Comparison of ENCODE assay signal across 21 mouse cellular contexts in genomic region chr7:35698073-35698472, GRCm38 (mm10). TPM values are rescaled to one million over a fixed set of nuclear protein-coding genes. Genes with fewer than 3 reads are reported as not detected.
A peak's percentile ranks its signal among the peaks of the same experiment; 100 is the strongest.
DNase-seq lines count a peak whose midpoint lies in the region; ATAC-seq and TF ChIP-seq lines count a peak whose summit lies in the region.
"Had no signal": no experiment of that assay in that cellular context is flagged by ENCODE, and none has a peak within 500 bp of the region (broad histone marks: within the 10 kb centered on the region; RNA-seq: fewer than 3 reads in every experiment).

No protein-coding gene starts in this region.

- H3K4me1 ChIP-seq in forebrain, postnatal 0 days (ENCODE audit: insufficient read depth): no peaks in the 10 kb centered on the region
- no peaks in the 10 kb centered on the region for H3K4me1 ChIP-seq in forebrain, embryonic 10.5 days
- H3K4me1 ChIP-seq: embryonic facial prominence, embryonic 15.5 days; hindbrain, embryonic 15.5 days; kidney, embryonic 15.5 days; lung, embryonic 15.5 days had no signal

- H3K27me3 ChIP-seq in forebrain, postnatal 0 days (ENCODE audit: insufficient read depth, low read length): no peaks in the 10 kb centered on the region
- H3K27me3 ChIP-seq in forebrain, embryonic 10.5 days (ENCODE audit: poor library complexity, severe bottlenecking): no peaks in the 10 kb centered on the region
- H3K27me3 ChIP-seq: embryonic facial prominence, embryonic 15.5 days; heart, embryonic 15.5 days; hindbrain, embryonic 15.5 days; kidney, embryonic 15.5 days; lung, embryonic 15.5 days had no signal

- ATAC-seq in forebrain, postnatal 0 days: no peak
- ATAC-seq: intestine, embryonic 16.5 days; midbrain, embryonic 16.5 days had no signal

- H3K9me3 ChIP-seq in forebrain, postnatal 0 days (ENCODE audit: low read length): no peaks in the 10 kb centered on the region
- H3K9me3 ChIP-seq in forebrain, embryonic 10.5 days: no peaks in the 10 kb centered on the region
- H3K9me3 ChIP-seq: embryonic facial prominence, embryonic 15.5 days; heart, embryonic 15.5 days; hindbrain, embryonic 15.5 days; kidney, embryonic 15.5 days; lung, embryonic 15.5 days had no signal

- TF ChIP-seq CTCF in forebrain, postnatal 0 days (IDR thresholded peaks at IDR 0.05; ENCODE audit: low read depth): peak; percentile 27
- TF ChIP-seq CTCF in left cerebral cortex, adult 2 months (IDR thresholded peaks at IDR 0.05): peak; percentile 27

- H3K4me2 ChIP-seq in forebrain, postnatal 0 days (ENCODE audit: low read depth): no peak overlapping the region
- H3K4me2 ChIP-seq: embryonic facial prominence, embryonic 15.5 days; heart, embryonic 15.5 days; hindbrain, embryonic 15.5 days; kidney, embryonic 15.5 days; liver, embryonic 11.5 days; lung, embryonic 15.5 days had no signal

- H3K4me3 ChIP-seq in forebrain, postnatal 0 days (ENCODE audit: low read depth, low read length): no peak overlapping the region
- H3K4me3 ChIP-seq in forebrain, embryonic 10.5 days: no peak overlapping the region
- H3K4me3 ChIP-seq in left cerebral cortex, adult 2 months: no peak overlapping the region
- H3K4me3 ChIP-seq: embryonic facial prominence, embryonic 15.5 days; heart, embryonic 15.5 days; hindbrain, embryonic 15.5 days; kidney, embryonic 15.5 days; lung, embryonic 15.5 days had no signal

- peaks cover 22% of the 10 kb centered on the region for H3K36me3 ChIP-seq in forebrain, postnatal 0 days (ENCODE audit: insufficient read depth)
- H3K36me3 ChIP-seq in forebrain, embryonic 10.5 days (replicated peaks): peaks cover 57% of the 10 kb centered on the region
- H3K36me3 ChIP-seq: heart, embryonic 15.5 days had no signal

- intact Hi-C loops in left cerebral cortex, adult 2 months (cut with DNase I): no loop called here
- intact Hi-C loops in heart, postnatal 14 days (cut with DNase I): no loop called here

- DNase-seq in forebrain, postnatal 0 days: no peak
- DNase-seq in forebrain, embryonic 10.5 days (ENCODE audit: extremely low spot score, low spot score): no peak
- no peak for DNase-seq in left cerebral cortex, adult 2 months (ENCODE audit: extremely low spot score in 1 of 2, low spot score in 2 of 2)
- no peak for DNase-seq in left cerebral cortex, adult 11 months (ENCODE audit: low spot score)
- DNase-seq in thymus, postnatal 4 days: peak; percentile 19
- no peak for DNase-seq in thymus, adult 18-20 months
- DNase-seq in heart, postnatal 14 days: no peak
- DNase-seq in urinary bladder, adult 2 months (ENCODE audit: low spot score): no peak
- DNase-seq: adrenal gland, postnatal 25 days; cerebellum, adult 8-10 months; heart, postnatal 4 days; kidney, postnatal 4 days; lung, postnatal 4 days had no signal

- H3K27ac ChIP-seq in forebrain, postnatal 0 days (ENCODE audit: low read depth, low read length): no peak overlapping the region
- no peak overlapping the region for H3K27ac ChIP-seq in forebrain, embryonic 10.5 days
- no peak overlapping the region for H3K27ac ChIP-seq in left cerebral cortex, adult 2 months
- H3K27ac ChIP-seq: embryonic facial prominence, embryonic 15.5 days; heart, embryonic 15.5 days; hindbrain, embryonic 15.5 days; kidney, embryonic 15.5 days; lung, embryonic 15.5 days had no signal

- no peak overlapping the region for H3K9ac ChIP-seq in forebrain, postnatal 0 days
- H3K9ac ChIP-seq: embryonic facial prominence, embryonic 15.5 days; heart, embryonic 15.5 days; hindbrain, embryonic 15.5 days; kidney, embryonic 15.5 days; lung, embryonic 15.5 days had no signal

- whole genome bisulfite sequencing in forebrain, postnatal 0 days: 97% methylated on average over 1 of the region's 1 CpGs
- 95% methylated on average over 1 of the region's 1 CpGs for WGBS in forebrain, embryonic 10.5 days

RNA-seq across cellular contexts. Expression of gene Pdcd5, which starts 50.8 kb away (rescaled TPM):
- total RNA-seq in forebrain, postnatal 0 days (2014; rRNA removed): 91.6 and 154 TPM in 2 replicates
- 228 and 295 TPM in 2 replicates for polyA plus RNA-seq in forebrain, postnatal 0 days (2015; fragmentation: Nextera tagmentation; extraction: Ambion mirVana)
- 316 and 317 TPM in 2 replicates for polyA plus RNA-seq in forebrain, embryonic 10.5 days (2016; fragmentation: Nextera tagmentation; extraction: Ambion mirVana)
- total RNA-seq in left cerebral cortex, adult 2 months (2021): 10 to 100 TPM; 68.1 to 69.2 TPM
- total RNA-seq in heart, postnatal 14 days (2021): 10 to 100 TPM; 90.2 to 92.2 TPM
- 117 and 120 TPM in 2 replicates for polyA plus RNA-seq in urinary bladder, adult 2 months (2012; rRNA removed)

RNA-seq across cellular contexts. Expression of gene Dpy19l3, which starts 56.2 kb away (rescaled TPM):
- total RNA-seq in forebrain, postnatal 0 days (2014; rRNA removed): 33.4 and 38.8 TPM in 2 replicates
- polyA plus RNA-seq in forebrain, postnatal 0 days (2015; fragmentation: Nextera tagmentation; extraction: Ambion mirVana): 26.1 and 38.8 TPM in 2 replicates
- polyA plus RNA-seq in forebrain, embryonic 10.5 days (2016; fragmentation: Nextera tagmentation; extraction: Ambion mirVana): 30.5 and 31.5 TPM in 2 replicates
- 10 to 100 TPM; 65.4 to 90.4 TPM for total RNA-seq in left cerebral cortex, adult 2 months (2021)
- 1 to 10 TPM; 6.3 to 8.2 TPM for total RNA-seq in heart, postnatal 14 days (2021)
- 7.2 and 9.5 TPM in 2 replicates for polyA plus RNA-seq in urinary bladder, adult 2 months (2012; rRNA removed)
